Comparison of ENCODE assay signal across 8 mouse cellular contexts in the genomic region with DNA sequence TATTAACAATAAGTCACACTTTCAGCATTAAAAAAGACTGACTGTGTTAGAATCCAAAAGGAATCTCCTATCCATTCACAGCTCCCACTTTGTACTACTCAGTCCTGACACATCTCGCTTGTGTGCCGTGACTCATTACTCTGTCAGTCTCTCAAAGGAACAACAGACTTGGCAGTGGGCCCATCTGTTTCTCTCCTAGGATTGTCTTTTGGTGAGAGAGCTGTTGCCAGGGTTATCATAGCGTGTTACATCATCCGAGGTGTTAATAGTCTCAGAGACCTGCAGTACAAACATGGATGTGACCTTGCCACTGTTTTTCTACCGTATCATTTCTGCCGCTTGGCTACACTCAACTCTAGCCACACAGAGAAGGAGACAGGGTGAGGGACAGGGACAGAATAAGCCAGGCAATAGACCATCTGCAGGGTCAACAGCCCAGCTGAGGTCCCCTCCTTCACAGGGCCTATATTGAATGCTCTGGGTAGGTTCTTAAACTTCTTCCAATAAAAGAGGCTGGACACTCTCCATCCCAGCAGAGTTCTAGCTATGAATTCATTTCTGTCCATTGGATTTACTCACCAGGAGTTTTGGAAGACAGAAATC.
A peak's percentile ranks its signal among the peaks of the same experiment; 100 is the strongest.
DNase-seq lines count a peak whose midpoint lies in the region; ATAC-seq and TF ChIP-seq lines count a peak whose summit lies in the region.

No protein-coding gene starts in this region.

- no peak for ATAC-seq in limb, embryonic 14.5 days (ENCODE audit: low FRiP score, low read depth)
- ATAC-seq in forebrain, embryonic 13.5 days: peak; percentile 78

- H3K36me3 ChIP-seq in limb, embryonic 14.5 days (ENCODE audit: control insufficient read depth, insufficient read depth, low read length): no peaks in the 10 kb centered on the region
- no peaks in the 10 kb centered on the region for H3K36me3 ChIP-seq in limb, embryonic 10.5 days
- H3K36me3 ChIP-seq in forebrain, embryonic 13.5 days (ENCODE audit: poor library complexity, severe bottlenecking): no peaks in the 10 kb centered on the region

- no peak overlapping the region for H3K4me3 ChIP-seq in limb, embryonic 14.5 days (replicated peaks; ENCODE audit: low read length)
- no peak overlapping the region for H3K4me3 ChIP-seq in limb, embryonic 10.5 days
- no peak overlapping the region for H3K4me3 ChIP-seq in forebrain, embryonic 13.5 days

- H3K4me2 ChIP-seq in limb, embryonic 14.5 days (replicated peaks; ENCODE audit: low read depth, low read length, severe bottlenecking): no peak overlapping the region
- H3K4me2 ChIP-seq in forebrain, embryonic 13.5 days: no peak overlapping the region

- H3K27ac ChIP-seq in limb, embryonic 14.5 days (replicated peaks; ENCODE audit: low read depth, low read length): no peak overlapping the region
- H3K27ac ChIP-seq in limb, embryonic 10.5 days: no peak overlapping the region
- H3K27ac ChIP-seq in forebrain, embryonic 13.5 days: no peak overlapping the region

- TF ChIP-seq POLR2A in limb, embryonic 14.5 days (IDR thresholded peaks at IDR 0.05; ENCODE audit: borderline replicate concordance, extremely low read depth, insufficient read depth, insufficient read length): no peak

- 88% methylated on average over 6 of the region's 6 CpGs for WGBS in limb, embryonic 14.5 days
- 89% methylated on average over 6 of the region's 6 CpGs for WGBS in limb, embryonic 10.5 days
- WGBS in forebrain, embryonic 13.5 days: 33% methylated on average over 6 of the region's 6 CpGs

- no peaks in the 10 kb centered on the region for H3K9me3 ChIP-seq in limb, embryonic 14.5 days (ENCODE audit: control insufficient read depth, low read length)
- no peaks in the 10 kb centered on the region for H3K9me3 ChIP-seq in limb, embryonic 10.5 days (replicated peaks)
- H3K9me3 ChIP-seq in forebrain, embryonic 13.5 days (replicated peaks): no peaks in the 10 kb centered on the region

- H3K4me1 ChIP-seq in limb, embryonic 14.5 days (ENCODE audit: control insufficient read depth, insufficient read depth, low read length): peaks cover 3% of the 10 kb centered on the region; the same call in 1 of the 2 replicates
- peaks cover 26% of the 10 kb centered on the region for H3K4me1 ChIP-seq in limb, embryonic 10.5 days
- peaks cover 9% of the 10 kb centered on the region; the same call in 1 of the 2 replicates for H3K4me1 ChIP-seq in forebrain, embryonic 13.5 days

- peak; percentile 36 for DNase-seq in limb, embryonic 14.5 days (ENCODE audit: low spot score)
- DNase-seq in limb, embryonic 10.5 days (ENCODE audit: low spot score): no peak
- DNase-seq in adipocyte (ENCODE audit: low spot score): peak; percentile 68
- DNase-seq in left cerebral cortex, postnatal 4 days: peak; percentile 50
- DNase-seq in ovary, postnatal 36 days (ENCODE audit: low spot score): no peak
- no peak for DNase-seq in ovary, postnatal 14 days (ENCODE audit: low spot score)
- no peak for DNase-seq in embryo, embryonic 9.5 days (ENCODE audit: extremely low spot score)

- no peak overlapping the region for H3K9ac ChIP-seq in limb, embryonic 14.5 days (ENCODE audit: low read depth, low read length, severe bottlenecking)
- no peak overlapping the region for H3K9ac ChIP-seq in forebrain, embryonic 13.5 days

- H3K27me3 ChIP-seq in limb, embryonic 14.5 days (ENCODE audit: control insufficient read depth, insufficient read depth, low read length): peaks cover 7% of the 10 kb centered on the region; the same call in 1 of the 2 replicates
- no peaks in the 10 kb centered on the region for H3K27me3 ChIP-seq in limb, embryonic 10.5 days (ENCODE audit: low read depth, poor library complexity, severe bottlenecking)
- H3K27me3 ChIP-seq in forebrain, embryonic 13.5 days: no peaks in the 10 kb centered on the region

- intact Hi-C loops in left cerebral cortex, postnatal 4 days (cut with DNase I): loop anchor here (1.0 kb wide), 1 partner anchor 32 kb away; no protein-coding TSS in a partner anchor

Comparison
In these comparisons a context has a peak if more than half of its experiments do, and no peak if none do; other contexts are left out.
1. DNase-seq: peak in limb, embryonic 14.5 days (single experiment), adipocyte (single experiment) and left cerebral cortex, postnatal 4 days (single experiment); none in limb, embryonic 10.5 days (single experiment), ovary, postnatal 36 days (single experiment), ovary, postnatal 14 days (single experiment) and embryo, embryonic 9.5 days (single experiment).